Mouse (Mus musculus) layer of hippocampus, postnatal 25 days (tissue): Measurements from ENCODE around the gene Smoc2. TPM values are rescaled to one million over a fixed set of nuclear protein-coding genes. Genes with fewer than 3 reads are reported as not detected.

Source experiments
- DNase-seq, 2 experiments: peaks; one replicate each; pipeline ENCODE4 v3.0.0; 2022; ENCODE audit warnings: mixed read lengths in 2 of 2, low spot score in 1 of 2; ENCODE audit errors: extremely low spot score in 1 of 2
- total RNA-seq, 2 experiments: library from RNA; stranded (reverse); gene quantifications; 2 replicates each; pipeline ENCODE4 v1.2.3; 2021

Gene Smoc2
- total RNA-seq, 2 experiments from 2014 or later = 27.3 to 29.9 TPM

DNA sequence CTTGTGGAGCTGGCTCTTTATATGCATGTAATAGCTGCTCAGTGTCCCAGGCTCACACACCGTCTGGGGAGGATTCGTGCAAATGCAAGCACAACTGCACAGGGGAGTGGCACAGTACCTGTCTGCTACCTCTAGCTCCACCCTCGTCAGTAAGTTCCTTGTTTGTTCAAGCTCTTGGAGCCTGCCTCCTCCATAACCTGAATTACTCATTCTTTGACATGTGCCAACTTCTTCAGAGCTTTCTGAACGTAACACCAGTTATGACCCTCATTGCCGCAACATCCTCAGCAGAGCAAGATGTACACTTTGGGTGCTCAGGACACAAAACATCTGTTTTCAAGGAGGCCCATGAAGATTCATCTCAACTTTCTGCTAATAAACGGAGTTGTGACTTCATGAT is 5.9 kb upstream of the Smoc2 start:
- no peak for DNase-seq

- no peak for DNase-seq
Observed at GRCm38 (mm10) chr17:14277310-14277709, 2.0 kb upstream of the Smoc2 start.

DNA sequence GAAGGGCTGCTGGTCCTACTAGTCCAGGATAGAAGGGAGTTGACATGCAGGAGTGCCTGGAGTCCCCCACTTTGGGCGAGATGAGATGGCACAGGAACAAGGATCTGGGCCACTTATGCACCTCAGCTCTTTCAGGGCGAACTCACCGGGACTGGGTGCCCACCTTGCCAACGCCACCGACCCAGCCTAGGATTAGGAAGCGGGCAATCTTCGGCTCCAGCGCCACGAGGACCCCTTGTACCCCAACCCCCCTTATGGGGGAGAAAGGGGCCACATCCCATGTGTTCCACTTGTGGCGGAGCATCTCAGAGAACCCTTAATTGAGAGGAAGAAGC is 627 bp downstream of the Smoc2 start:
- DNase-seq = no peak

DNA sequence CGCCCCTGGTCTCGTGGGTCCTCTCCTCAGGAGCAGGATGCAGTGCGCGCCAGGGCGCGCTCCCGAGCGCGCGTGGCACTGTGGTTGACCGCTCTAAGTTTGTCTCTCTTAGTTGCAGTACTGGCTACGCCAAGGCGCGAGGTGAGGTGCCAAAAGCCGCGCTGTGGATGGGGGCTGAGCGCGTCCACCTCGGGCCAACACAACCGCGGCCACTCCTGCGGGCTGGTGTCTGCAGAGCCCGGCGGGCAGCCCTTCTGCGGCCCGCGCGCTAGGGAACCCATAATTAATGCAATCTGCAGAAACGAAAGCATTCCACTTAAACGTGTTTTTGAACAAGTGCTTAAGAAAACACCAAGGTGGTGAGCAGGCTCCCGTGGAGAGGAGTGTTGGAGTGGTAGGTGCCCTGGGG is 1.1 kb downstream of the Smoc2 start:
- DNase-seq = no peak

- peak; percentile 89 to 99 for DNase-seq
Observed at GRCm38 (mm10) chr17:14288015-14288616, 8.8 kb downstream of the Smoc2 start.

DNA sequence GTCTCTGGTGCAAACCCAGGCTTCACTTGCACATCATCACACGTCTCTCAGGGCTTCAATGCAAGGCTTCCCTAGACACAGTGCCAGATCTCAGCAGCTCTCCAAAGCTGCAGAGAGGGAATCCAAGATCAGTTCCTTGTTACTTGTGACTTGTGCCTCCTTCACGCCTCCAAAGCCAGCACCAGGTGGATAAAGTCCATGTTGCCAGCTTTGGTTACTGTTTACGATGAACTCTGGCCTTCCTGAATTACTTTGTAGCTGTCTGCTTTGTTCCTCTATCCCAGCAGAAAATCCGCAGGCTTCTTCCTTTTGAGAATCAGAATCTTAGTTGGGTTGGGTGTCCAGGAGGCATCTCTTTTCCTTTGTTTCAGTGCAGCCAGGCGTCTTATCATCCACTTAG is 14.3 kb downstream of the Smoc2 start:
- no peak for DNase-seq

DNA sequence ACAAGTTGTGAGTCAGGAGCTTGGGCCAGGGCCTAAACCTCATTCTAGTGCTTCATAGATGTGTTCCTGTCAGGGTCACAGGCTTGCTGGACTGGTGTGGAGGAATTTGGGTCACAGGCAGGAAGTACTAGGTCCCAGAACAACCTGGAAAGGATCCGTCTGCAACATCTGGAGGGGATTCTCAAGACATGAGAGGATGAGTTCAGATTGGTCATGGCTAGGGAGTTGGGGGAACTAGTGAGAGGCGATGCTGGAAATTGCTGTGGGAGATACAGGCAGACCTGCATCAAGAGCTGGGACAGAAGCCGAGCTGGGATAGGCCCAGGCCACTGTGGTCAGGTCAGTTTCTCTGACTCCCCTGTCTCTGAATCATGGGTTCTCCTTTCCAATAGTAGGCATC is 15.8 kb downstream of the Smoc2 start:
- no peak for DNase-seq

- no peak for DNase-seq
Observed at GRCm38 (mm10) chr17:14300361-14300760, 21.1 kb downstream of the Smoc2 start.

GRCm38 (mm10) chr17:14301491-14302344 is 22.4 kb downstream of the Smoc2 start:
- no peak for DNase-seq

- DNase-seq = no peak
Observed at GRCm38 (mm10) chr17:14302356-14302755, 23.1 kb downstream of the Smoc2 start.

- DNase-seq = no peak
Observed at GRCm38 (mm10) chr17:14303722-14304121, 24.4 kb downstream of the Smoc2 start.

DNA sequence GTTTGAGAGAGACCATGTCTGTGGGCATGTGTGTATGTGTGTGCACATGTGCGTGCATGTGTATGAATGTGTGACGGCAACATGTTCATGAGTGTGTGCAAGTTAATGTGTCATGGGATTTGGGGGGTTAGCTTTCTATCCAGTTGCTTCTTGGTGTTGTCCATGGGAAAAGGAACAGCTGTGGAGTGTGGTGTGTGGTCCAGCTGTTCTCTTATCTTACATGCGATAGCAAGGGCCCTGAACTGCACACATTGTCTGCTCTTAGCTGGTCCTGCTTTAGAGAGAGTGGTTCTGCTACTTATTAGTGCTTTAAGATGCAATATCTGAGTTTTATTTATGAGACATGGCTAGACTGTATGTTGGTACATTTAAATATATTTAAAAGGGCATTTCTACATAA is 30.6 kb downstream of the Smoc2 start:
- no peak for DNase-seq

GRCm38 (mm10) chr17:14312440-14312839 is 33.1 kb downstream of the Smoc2 start:
- DNase-seq = no peak

GRCm38 (mm10) chr17:14314308-14314707 is 35.0 kb downstream of the Smoc2 start:
- DNase-seq = no peak

DNA sequence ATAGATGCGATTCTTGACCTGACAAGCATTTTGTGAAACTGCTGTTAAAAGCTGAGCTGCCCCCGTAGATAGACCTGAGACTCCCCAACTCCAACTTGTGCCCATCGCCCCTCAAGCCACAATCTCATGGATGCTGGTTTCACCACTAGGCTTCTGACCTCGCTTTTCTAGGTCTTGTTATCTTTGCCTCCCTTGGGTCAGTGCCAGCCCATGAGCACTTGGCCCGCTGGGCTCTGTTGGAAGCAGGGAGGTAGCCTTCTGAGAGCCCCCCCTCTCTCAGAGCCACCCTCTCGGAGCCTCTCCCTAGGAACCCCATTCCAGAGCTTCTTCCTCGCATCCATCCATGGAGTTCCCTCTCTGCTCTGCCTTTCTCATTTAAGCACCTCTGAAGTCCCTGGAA is 37.2 kb downstream of the Smoc2 start:
- DNase-seq = no peak

DNA sequence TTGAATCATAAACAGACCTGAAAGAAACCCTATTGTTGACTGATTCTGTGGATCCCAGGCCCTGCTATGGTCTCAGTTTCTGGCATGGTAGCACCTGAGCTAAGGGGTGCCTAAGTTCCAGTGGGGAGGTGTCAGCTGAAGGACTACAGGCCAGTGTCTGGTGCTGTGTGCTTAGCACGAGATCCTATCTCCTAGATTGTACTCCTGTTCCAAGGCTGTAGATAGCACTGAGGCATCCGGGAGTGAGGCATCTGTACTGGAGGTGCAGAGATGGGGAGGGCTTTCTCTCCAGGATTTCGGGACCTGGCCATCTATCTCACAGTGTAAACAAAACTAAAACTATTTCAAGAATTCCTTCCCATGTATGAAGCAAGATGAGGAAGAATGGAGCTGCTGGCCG is 38.1 kb downstream of the Smoc2 start:
- no peak for DNase-seq

DNA sequence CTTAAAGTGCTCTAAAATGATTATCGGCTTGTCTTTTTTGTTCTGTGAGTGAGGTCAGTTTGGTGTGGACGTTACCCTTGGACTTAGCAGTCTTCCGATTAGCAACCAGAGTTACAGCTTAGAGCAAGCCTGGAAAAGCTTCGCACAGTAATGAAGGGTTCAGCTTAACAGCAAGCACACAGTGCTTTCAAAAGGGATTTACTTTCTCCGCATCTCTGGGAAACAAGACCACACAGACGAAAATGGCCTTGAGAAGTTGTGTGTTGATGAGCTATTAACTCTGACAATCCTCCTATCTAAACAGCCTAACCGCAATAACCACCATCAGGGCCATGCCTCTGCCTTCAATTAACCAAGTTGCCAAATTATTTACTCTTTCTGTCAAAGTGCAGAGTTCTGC is 46.9 kb downstream of the Smoc2 start:
- no peak for DNase-seq

GRCm38 (mm10) chr17:14328037-14328436 is 48.7 kb downstream of the Smoc2 start:
- DNase-seq = no peak

DNA sequence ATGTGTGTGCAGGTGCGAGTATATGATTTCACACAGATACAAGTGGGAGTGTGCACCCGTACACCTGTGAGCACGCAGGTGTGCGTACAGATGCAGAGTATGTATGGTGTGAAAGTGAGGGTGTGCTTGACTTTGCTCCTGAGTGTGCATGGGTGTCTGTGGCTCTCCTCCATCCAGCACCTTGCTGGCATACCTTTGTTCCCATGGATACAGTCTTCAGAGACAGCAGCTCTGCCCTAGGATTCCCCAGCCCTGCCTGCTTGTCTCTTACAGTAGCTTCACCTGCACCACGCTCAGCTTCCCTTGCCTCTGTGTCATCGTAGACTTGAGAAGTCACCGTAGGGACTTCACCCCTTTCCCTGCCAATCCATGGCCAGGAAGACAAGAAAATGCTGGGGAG is 51.2 kb downstream of the Smoc2 start:
- no peak for DNase-seq

GRCm38 (mm10) chr17:14339932-14340557 is 60.7 kb downstream of the Smoc2 start:
- no peak for DNase-seq

DNA sequence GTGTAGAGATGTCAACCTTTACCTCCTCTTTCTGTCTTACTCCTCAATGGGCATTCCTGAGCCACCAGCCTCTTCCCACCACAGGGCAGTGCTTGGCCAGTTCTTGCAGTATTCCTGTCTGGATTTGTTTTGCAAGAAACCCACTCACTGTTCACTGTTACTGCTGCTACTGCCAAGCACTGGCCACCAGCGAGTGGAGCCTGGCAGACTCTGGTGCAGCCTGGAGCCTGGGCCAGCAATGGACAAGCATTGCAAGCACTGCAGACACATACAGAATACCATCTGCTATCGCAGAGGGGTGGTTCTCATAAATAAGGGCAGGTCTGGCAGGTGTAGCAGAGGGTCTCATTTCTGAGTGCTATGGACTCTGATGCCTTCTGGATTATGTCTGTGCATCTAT is 61.4 kb downstream of the Smoc2 start:
- DNase-seq = peak in 1 of 2 experiments; percentile 7

DNA sequence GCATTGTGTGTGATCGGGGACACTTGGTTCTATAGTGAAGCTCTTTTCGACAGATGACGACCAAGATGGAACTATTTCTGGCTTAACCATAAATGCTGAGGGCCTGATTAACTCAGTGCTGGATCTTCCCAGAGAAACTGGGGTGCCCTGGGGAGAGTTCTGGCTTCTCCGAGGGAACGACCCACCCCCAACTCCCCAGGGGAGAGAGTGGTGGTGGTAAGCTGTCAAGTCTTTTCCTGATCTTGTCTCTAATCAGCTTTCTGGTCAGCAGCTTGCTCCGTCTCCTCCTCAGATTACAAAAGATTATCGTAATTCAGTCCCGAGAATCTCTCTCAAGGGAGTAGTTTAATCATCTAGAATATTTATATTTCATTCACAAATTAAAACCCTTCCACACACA is 63.2 kb downstream of the Smoc2 start:
- no peak for DNase-seq
